Mouse (Mus musculus): ENCODE data around the gene Efcab9. TPM values are rescaled to one million over a fixed set of nuclear protein-coding genes. Genes with fewer than 3 reads are reported as not detected.
A peak's percentile ranks its signal among the peaks of the same experiment; 100 is the strongest.

Gene Efcab9
- polyA plus RNA-seq, 1 experiment = not detected

DNA sequence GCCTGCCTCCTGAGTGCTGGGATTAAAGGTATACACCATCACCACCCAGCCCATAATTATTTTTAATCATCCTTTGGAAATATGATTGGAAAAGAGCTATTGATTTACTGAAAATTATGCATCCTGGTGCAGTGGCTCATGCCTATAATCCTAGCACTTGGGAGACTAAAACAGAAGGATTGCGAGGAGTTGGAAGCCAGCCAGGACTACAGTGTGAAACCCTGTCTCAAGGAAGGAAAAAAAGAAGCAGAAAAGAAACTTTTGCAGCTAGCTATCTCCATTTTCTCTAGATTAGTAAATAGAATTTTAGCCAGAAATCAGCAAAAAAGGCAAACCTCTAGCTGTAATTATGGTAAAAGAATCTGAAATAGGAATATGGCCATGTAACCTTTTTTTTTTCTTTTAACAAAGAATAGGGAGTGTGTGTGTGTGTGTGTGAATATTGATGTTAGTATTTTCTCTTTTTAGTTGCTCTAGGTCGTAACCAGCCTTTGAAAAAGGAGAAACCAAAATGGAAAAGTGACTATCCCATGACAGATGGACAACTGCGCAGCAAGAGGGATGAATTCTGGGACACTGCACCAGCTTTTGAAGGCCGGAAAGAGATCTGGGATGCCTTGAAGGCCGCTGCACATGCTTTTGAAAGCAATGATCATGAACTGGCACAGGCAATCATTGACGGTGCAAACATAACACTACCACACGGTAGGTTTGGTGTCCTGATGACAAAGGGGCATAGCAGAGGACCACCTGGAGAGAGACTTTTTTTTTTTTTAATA, 32.9 kb downstream of the Efcab9 start:
- H3K4me3 ChIP-seq (ENCODE audit: insufficient read depth, low read depth, low read length) = no peak overlapping the region
- WGBS = 84% methylated on average over 7 of the region's 7 CpGs
- DNase-seq = peak; percentile 22
- H3K4me1 ChIP-seq (ENCODE audit: control insufficient read depth, insufficient read depth, low read length) = no peaks in the 10 kb centered on the region
- TF ChIP-seq CTCF (conservative IDR thresholded peaks at IDR 0.05; ENCODE audit: insufficient read depth, insufficient read length, low read depth, low read length) (no peak), POLR2A (IDR thresholded peaks at IDR 0.05; ENCODE audit: low read depth, low read length) (no peak)
- no peaks in the 10 kb centered on the region for H3K27me3 ChIP-seq (replicated peaks; ENCODE audit: control insufficient read depth, insufficient read depth, low read length)
- no peaks in the 10 kb centered on the region for H3K36me3 ChIP-seq (ENCODE audit: control insufficient read depth, insufficient read depth, low read length)
- no peak overlapping the region for H3K27ac ChIP-seq (ENCODE audit: insufficient read depth, low read depth, low read length)

DNA sequence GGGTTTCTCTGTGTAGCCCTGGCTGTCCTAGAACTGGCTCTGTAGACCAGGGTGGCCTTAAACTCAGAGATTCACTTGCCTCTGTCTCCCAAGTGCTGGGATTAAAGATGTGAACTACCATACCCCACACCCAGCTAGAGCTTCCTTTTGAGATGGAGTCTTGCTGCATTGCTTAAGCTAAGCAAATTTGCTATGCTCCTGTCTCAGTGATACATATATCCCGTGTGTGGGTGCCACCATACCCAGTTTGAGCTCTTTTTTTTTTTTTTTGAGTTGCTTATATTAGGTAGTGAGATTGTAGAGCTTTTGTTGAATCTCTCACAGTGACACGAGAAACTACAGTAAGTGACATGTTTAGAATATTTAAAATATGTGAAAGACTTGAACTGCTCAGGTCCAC, 36.6 kb downstream of the Efcab9 start:
- Histone ChIP-seq H3K4me3 (ENCODE audit: insufficient read depth, low read depth, low read length) (no peak overlapping the region), H3K36me3 (ENCODE audit: control insufficient read depth, insufficient read depth, low read length) (no peaks in the 10 kb centered on the region), H3K27ac (ENCODE audit: insufficient read depth, low read depth, low read length) (no peak overlapping the region), H3K27me3 (replicated peaks; ENCODE audit: control insufficient read depth, insufficient read depth, low read length) (no peaks in the 10 kb centered on the region), H3K4me1 (ENCODE audit: control insufficient read depth, insufficient read depth, low read length) (no peaks in the 10 kb centered on the region)
- TF ChIP-seq POLR2A (IDR thresholded peaks at IDR 0.05; ENCODE audit: low read depth, low read length) (no peak), CTCF (conservative IDR thresholded peaks at IDR 0.05; ENCODE audit: insufficient read depth, insufficient read length, low read depth, low read length) (no peak)
- WGBS = 82% methylated on average over 2 of the region's 2 CpGs
- DNase-seq = no peak

DNA sequence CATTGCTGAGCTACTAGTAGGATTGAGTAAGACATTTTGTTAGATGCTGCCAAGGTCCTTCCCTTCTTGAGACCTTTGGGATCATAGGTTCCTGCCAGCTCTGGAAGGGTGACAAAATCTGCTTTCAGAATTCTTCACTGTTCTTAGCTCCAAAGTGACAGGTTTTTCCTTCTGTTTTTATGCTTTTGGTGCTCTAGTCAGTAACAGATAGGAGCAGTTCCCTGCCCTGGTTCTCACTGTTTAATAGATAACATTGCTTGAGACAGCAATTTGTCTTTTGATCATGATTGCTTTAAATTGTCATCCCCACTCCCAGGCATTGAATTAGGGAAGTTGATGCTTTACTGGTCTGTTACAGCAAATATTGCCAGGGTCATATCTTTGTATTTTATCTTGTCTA, 38.6 kb downstream of the Efcab9 start:
- peak; percentile 45 for DNase-seq

DNA sequence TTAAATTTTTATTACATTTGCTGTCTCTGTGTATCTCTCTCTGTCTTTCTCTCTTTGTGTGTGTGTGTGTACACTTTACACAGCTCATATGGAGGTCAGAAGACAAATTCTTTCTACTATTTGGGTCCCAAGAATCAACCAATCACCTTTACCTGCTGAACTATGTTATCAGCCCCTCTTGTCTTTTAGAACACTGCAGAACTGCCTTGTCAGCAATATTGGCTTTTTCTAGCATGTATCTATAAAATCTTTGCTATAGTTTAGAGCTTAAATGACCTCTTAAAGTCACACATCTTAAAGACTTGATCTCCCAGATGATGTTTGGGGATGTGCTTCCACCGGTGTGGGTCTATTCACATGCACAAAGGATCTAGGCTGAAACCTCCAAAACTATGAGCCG, 40.8 kb downstream of the Efcab9 start:
- H3K4me3 ChIP-seq (ENCODE audit: insufficient read depth, low read depth, low read length) = no peak overlapping the region
- DNase-seq = no peak
- no peak for TF ChIP-seq CTCF (conservative IDR thresholded peaks at IDR 0.05; ENCODE audit: insufficient read depth, insufficient read length, low read depth, low read length)
- no peak for TF ChIP-seq POLR2A (IDR thresholded peaks at IDR 0.05; ENCODE audit: low read depth, low read length)
- no peaks in the 10 kb centered on the region for H3K4me1 ChIP-seq (ENCODE audit: control insufficient read depth, insufficient read depth, low read length)
- no peak overlapping the region for H3K27ac ChIP-seq (ENCODE audit: insufficient read depth, low read depth, low read length)
- H3K27me3 ChIP-seq (replicated peaks; ENCODE audit: control insufficient read depth, insufficient read depth, low read length) = no peaks in the 10 kb centered on the region
- WGBS = 95% methylated on average over 2 of the region's 2 CpGs
- H3K36me3 ChIP-seq (ENCODE audit: control insufficient read depth, insufficient read depth, low read length) = no peaks in the 10 kb centered on the region

More for the DNA sequence above, 38.6 kb downstream of the Efcab9 start:
- Histone ChIP-seq H3K27ac (ENCODE audit: insufficient read depth, low read depth, low read length) (no peak overlapping the region), H3K4me1 (ENCODE audit: control insufficient read depth, insufficient read depth, low read length) (no peaks in the 10 kb centered on the region), H3K36me3 (ENCODE audit: control insufficient read depth, insufficient read depth, low read length) (no peaks in the 10 kb centered on the region), H3K4me3 (ENCODE audit: insufficient read depth, low read depth, low read length) (no peak overlapping the region), H3K27me3 (replicated peaks; ENCODE audit: control insufficient read depth, insufficient read depth, low read length) (no peaks in the 10 kb centered on the region)
- TF ChIP-seq POLR2A (IDR thresholded peaks at IDR 0.05; ENCODE audit: low read depth, low read length) = no peak
- no peak for TF ChIP-seq CTCF (conservative IDR thresholded peaks at IDR 0.05; ENCODE audit: insufficient read depth, insufficient read length, low read depth, low read length)

DNA sequence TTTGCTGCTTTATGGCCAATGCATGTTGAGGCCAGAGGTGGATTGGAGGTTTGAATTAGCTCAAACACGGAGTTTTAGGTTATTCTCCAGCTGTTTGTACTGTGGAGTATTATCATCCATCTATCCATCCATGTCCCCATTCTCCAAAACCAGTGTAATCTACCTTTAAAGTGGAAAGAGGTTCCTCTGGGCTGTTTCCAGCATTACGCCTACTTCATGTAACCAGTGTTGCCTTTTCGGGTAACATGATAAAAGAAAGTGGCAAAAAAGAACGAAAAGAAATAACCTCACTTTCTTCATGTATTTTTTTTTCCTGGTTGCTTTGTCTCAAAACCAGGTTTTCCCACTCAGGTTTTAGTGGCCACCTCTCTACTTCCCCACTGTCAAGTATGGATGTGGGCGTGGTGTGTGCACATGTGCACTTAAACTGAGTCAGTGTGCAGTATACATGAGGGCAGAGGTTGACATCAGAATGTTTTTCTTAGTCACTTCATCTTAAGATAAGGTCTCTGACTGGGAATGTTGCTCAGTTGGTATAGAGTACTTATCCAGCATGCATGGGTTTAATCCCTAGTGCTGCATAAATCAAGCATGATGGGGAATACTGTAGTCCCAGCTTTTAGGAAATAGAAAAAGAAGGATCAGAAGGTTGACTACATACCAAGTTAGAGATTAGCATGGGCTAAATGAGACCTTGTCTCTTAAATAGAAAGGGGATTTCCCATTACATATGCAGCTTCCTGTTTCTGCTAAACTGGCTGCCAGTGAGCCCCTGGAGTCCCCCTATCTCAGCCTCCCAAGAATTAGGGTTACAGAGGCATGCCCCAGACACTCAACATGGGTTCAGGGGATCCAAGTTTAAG, 42.8 kb downstream of the Efcab9 start:
- Histone ChIP-seq H3K36me3 (ENCODE audit: control insufficient read depth, insufficient read depth, low read length) (no peaks in the 10 kb centered on the region), H3K4me3 (ENCODE audit: insufficient read depth, low read depth, low read length) (no peak overlapping the region), H3K27ac (ENCODE audit: insufficient read depth, low read depth, low read length) (no peak overlapping the region), H3K27me3 (replicated peaks; ENCODE audit: control insufficient read depth, insufficient read depth, low read length) (no peaks in the 10 kb centered on the region), H3K4me1 (ENCODE audit: control insufficient read depth, insufficient read depth, low read length) (no peaks in the 10 kb centered on the region)
- no peak for TF ChIP-seq CTCF (conservative IDR thresholded peaks at IDR 0.05; ENCODE audit: insufficient read depth, insufficient read length, low read depth, low read length)
- no peak for TF ChIP-seq POLR2A (IDR thresholded peaks at IDR 0.05; ENCODE audit: low read depth, low read length)
- no peak for DNase-seq
- 73% methylated on average over 5 of the region's 5 CpGs for WGBS

DNA sequence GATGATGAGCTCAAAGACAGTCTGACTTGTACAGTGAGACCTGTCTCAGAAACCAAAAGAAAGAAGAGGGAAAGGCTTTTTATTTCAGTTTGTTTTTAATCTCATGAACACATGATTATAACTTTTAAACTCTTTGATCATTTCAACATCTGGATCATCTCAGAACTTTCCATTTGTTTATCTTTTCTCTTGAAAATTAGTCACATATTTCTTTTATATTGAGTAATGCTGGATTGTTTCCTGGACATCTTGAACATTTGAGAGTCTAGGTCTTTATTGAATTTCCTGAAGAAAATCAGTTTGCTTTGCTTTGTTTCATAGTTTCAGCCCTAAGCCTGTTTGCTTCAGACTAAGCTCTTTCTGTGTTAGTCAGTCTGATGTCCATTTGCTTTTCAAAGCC, 43.5 kb downstream of the Efcab9 start:
- Histone ChIP-seq H3K4me3 (ENCODE audit: insufficient read depth, low read depth, low read length) (no peak overlapping the region), H3K4me1 (ENCODE audit: control insufficient read depth, insufficient read depth, low read length) (no peaks in the 10 kb centered on the region), H3K27ac (ENCODE audit: insufficient read depth, low read depth, low read length) (no peak overlapping the region), H3K36me3 (ENCODE audit: control insufficient read depth, insufficient read depth, low read length) (no peaks in the 10 kb centered on the region), H3K27me3 (replicated peaks; ENCODE audit: control insufficient read depth, insufficient read depth, low read length) (no peaks in the 10 kb centered on the region)
- no peak for DNase-seq
- no peak for TF ChIP-seq CTCF (conservative IDR thresholded peaks at IDR 0.05; ENCODE audit: insufficient read depth, insufficient read length, low read depth, low read length)
- TF ChIP-seq POLR2A (IDR thresholded peaks at IDR 0.05; ENCODE audit: low read depth, low read length) = no peak

DNA sequence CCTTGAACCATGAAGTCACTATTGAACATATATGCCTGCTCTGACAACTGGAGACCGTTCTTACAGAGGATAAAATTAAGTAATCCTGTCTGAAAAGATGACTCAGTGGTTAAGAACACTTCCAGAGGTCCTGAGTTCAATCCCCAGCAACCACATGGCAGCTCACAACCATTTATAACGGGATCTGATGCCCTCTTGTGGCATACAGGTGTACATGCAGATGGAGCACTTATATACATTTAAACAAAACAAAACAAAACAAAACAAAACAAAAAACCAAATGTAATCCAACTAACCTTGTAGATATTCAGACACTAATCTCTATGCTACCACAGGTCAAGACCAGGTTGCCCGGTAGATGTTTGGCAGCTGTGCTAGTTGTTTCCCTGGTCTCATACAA, 44.4 kb downstream of the Efcab9 start:
- WGBS = 93% methylated on average over 3 of the region's 3 CpGs
- Histone ChIP-seq H3K4me3 (ENCODE audit: insufficient read depth, low read depth, low read length) (no peak overlapping the region), H3K36me3 (ENCODE audit: control insufficient read depth, insufficient read depth, low read length) (no peaks in the 10 kb centered on the region), H3K4me1 (ENCODE audit: control insufficient read depth, insufficient read depth, low read length) (no peaks in the 10 kb centered on the region), H3K27ac (ENCODE audit: insufficient read depth, low read depth, low read length) (no peak overlapping the region), H3K27me3 (replicated peaks; ENCODE audit: control insufficient read depth, insufficient read depth, low read length) (no peaks in the 10 kb centered on the region)
- no peak for DNase-seq
- TF ChIP-seq POLR2A (IDR thresholded peaks at IDR 0.05; ENCODE audit: low read depth, low read length) (no peak), CTCF (conservative IDR thresholded peaks at IDR 0.05; ENCODE audit: insufficient read depth, insufficient read length, low read depth, low read length) (no peak)

Measured in kidney, adult 2 months (tissue).